Mouse (Mus musculus): Measurements from ENCODE around the gene Lypd1. TPM values are rescaled to one million over a fixed set of nuclear protein-coding genes. Genes with fewer than 3 reads are reported as not detected.

Lypd1 gene
- polyA plus RNA-seq (2012; rRNA removed; ENCODE audit: low replicate concordance), result 0.15 and 0.44 TPM in 2 replicates

GRCm38 (mm10) chr1:125912601-125913600 lies at the start of gene Lypd1:
Lypd1 (minus strand) TSS chr1:125913101.

Other genes with a start within 250 kb of the Lypd1 start
- gene Gpr39, start 236.1 kb downstream of the Lypd1 start, polyA plus RNA-seq (2012; rRNA removed; ENCODE audit: low replicate concordance), result 16.6 and 29.0 TPM in 2 replicates

Measured in duodenum, adult 2 months (tissue).